Mouse (Mus musculus) small intestine, adult 2 months (tissue): ENCODE data around the gene Pla1a. TPM values are rescaled to one million over a fixed set of nuclear protein-coding genes. Genes with fewer than 3 reads are reported as not detected.

Experiments used
- H3K27ac ChIP-seq: fragments of 200-500 bp; 2 replicates; pipeline ENCODE4 v1.5.1; 2012; ENCODE audit warnings: low read depth, low read length, control low read depth, inconsistent platforms; ENCODE audit not compliant: insufficient read depth
- H3K27me3 ChIP-seq: fragments of 200-500 bp; 2 replicates; pipeline ENCODE4 v1.6.1; 2012; ENCODE audit warnings: mild to moderate bottlenecking, moderate library complexity, low read length, inconsistent platforms; ENCODE audit not compliant: control insufficient read depth, insufficient read depth
- H3K36me3 ChIP-seq: fragments of 200-500 bp; 2 replicates; pipeline ENCODE4 v1.6.1; 2012; ENCODE audit warnings: mild to moderate bottlenecking, low read length, control low read depth, inconsistent platforms; ENCODE audit not compliant: control insufficient read depth, insufficient read depth
- H3K4me1 ChIP-seq: fragments of 200-500 bp; 2 replicates; pipeline ENCODE4 v1.6.1; 2012; ENCODE audit warnings: low read length, inconsistent platforms, mixed read lengths; ENCODE audit not compliant: control insufficient read depth, insufficient read depth, insufficient read length
- H3K4me3 ChIP-seq: fragments of 200-500 bp; 2 replicates; pipeline ENCODE4 v1.5.1; 2012; ENCODE audit warnings: low read depth, mild to moderate bottlenecking, control low read depth, inconsistent platforms, low read length, moderate library complexity
- CTCF ChIP-seq: fragments of 200-500 bp; IDR thresholded peaks from 2 replicates; pipeline ENCODE4 v1.5.1; 2012; ENCODE audit warnings: low read depth, mild to moderate bottlenecking, control low read depth, inconsistent platforms, low read length, moderate library complexity, mixed read lengths; ENCODE audit not compliant: insufficient replicate concordance, insufficient read length; ENCODE audit errors: extremely low read depth
- POLR2A ChIP-seq: fragments of 200-500 bp; IDR thresholded peaks from 2 replicates; pipeline ENCODE4 v1.6.1; 2012; ENCODE audit warnings: low read depth, mild to moderate bottlenecking, control low read depth, inconsistent platforms, low read length, moderate library complexity
- WGBS: fragments of 180-500 bp; shearing (Covaris S2); methylation state at CpG from one replicate; pipeline ENCODE4 v1.1.7; 2018; 5-methylcytosine and 5-hydroxymethylcytosine counted together
- polyA plus RNA-seq: library from polyadenylated mRNA; depleted of rRNA; stranded (reverse); fragments of >200 nt; gene quantifications from 2 replicates; pipeline ENCODE4 v1.2.3, GENCODE M21; 2012

The Pla1a gene
- polyA plus RNA-seq, 1 experiment: 0.86 TPM

DNA sequence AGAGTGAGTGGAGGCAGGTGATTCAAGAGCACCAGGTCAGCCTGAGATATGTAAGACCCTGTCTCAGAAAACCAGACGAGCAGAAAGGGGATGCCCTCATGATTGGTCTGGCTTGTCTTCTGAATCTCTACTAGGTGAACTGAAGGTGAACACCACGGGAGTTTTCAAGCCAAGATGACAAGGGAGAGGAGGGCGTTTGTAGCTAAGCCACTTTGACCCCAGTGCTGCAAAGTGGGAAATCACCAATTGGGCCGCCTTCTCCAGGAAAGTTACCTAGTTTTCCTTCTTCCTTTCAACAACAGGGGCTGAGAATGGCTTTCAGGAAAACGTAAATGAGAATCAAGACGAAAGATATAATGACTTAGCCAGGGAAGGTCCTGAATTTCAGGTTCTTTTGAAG is 44.2 kb downstream of the Pla1a start:
- WGBS: 79% methylated on average over 6 of the region's 6 CpGs
- TF ChIP-seq CTCF (no peak), POLR2A (no peak)
- Histone ChIP-seq H3K4me3 (no peak overlapping the region), H3K27me3 (no peaks in the 10 kb centered on the region), H3K4me1 (no peaks in the 10 kb centered on the region), H3K36me3 (no peaks in the 10 kb centered on the region), H3K27ac (no peak overlapping the region)

- no peak overlapping the region for H3K4me3 ChIP-seq
- no peaks in the 10 kb centered on the region for H3K36me3 ChIP-seq
- 88% methylated on average over 6 of the region's 6 CpGs for WGBS
- TF ChIP-seq POLR2A (no peak), CTCF (no peak)
- no peaks in the 10 kb centered on the region for H3K4me1 ChIP-seq
- no peaks in the 10 kb centered on the region for H3K27me3 ChIP-seq
- H3K27ac ChIP-seq: no peak overlapping the region
These were observed 45.6 kb downstream of the Pla1a start for GRCm38 (mm10) chr16:38387389-38387788.

DNA sequence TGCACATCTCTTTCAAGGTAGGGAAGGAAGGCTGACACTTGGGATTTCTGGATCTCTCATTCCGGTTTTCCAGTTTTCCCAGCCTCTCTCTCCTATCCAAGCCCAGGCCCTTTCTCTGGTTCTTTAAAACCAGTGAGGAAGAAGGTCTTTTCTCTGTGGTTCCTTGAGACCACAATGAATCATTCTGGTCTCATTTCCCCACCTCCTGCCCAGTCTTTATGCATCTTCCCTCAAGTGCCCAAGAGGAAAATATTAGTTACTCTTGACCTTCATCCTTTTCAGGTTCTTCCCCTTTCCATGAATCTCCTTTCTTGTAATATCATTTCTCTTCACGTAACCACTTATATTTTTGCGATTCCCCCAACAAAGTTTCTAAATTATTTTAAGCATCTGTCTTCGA is 47.2 kb downstream of the Pla1a start:
- 89% methylated on average over 4 of the region's 4 CpGs for WGBS
- Histone ChIP-seq H3K4me1 (no peaks in the 10 kb centered on the region), H3K27ac (no peak overlapping the region), H3K36me3 (no peaks in the 10 kb centered on the region), H3K4me3 (no peak overlapping the region), H3K27me3 (no peaks in the 10 kb centered on the region)
- no peak for TF ChIP-seq POLR2A
- no peak for TF ChIP-seq CTCF

- WGBS: 87% methylated on average over 6 of the region's 6 CpGs
These were observed 47.7 kb downstream of the Pla1a start for GRCm38 (mm10) chr16:38385184-38385634.

GRCm38 (mm10) chr16:38383683-38384082 is 49.3 kb downstream of the Pla1a start:
- Histone ChIP-seq H3K27ac (no peak overlapping the region), H3K27me3 (no peaks in the 10 kb centered on the region), H3K4me1 (peaks cover 3% of the 10 kb centered on the region; the same call in 1 of the 2 replicates), H3K36me3 (no peaks in the 10 kb centered on the region), H3K4me3 (no peak overlapping the region)
- 85% methylated on average over 2 of the region's 2 CpGs for WGBS
- TF ChIP-seq POLR2A: no peak
- no peak for TF ChIP-seq CTCF

More at GRCm38 (mm10) chr16:38385184-38385634, 47.7 kb downstream of the Pla1a start:
- Histone ChIP-seq H3K4me3 (no peak overlapping the region), H3K27ac (no peak overlapping the region), H3K36me3 (no peaks in the 10 kb centered on the region), H3K4me1 (no peaks in the 10 kb centered on the region), H3K27me3 (no peaks in the 10 kb centered on the region)
- TF ChIP-seq CTCF: no peak
- TF ChIP-seq POLR2A: no peak

DNA sequence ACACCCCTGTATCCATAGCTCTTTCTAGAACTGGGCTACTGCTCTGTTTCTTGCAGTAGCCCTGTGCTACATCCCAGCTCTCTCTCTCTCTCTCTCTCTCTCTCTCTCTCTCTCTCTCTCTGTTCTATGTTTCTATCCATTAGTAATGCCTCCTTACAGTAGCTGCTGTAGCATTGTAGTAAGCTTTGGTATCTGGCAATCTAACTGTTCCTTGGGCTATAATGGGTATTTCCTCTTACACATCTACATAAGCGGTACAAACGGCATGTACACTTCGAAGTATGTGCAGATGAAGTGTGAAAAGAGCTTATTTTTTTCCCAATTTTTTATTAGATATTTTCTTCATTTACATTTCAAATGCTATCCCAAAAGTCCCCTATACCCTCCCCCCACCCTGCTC is 53.0 kb downstream of the Pla1a start:
- Histone ChIP-seq H3K36me3 (no peaks in the 10 kb centered on the region), H3K27me3 (no peaks in the 10 kb centered on the region), H3K4me1 (peaks cover 8% of the 10 kb centered on the region; the same call in 1 of the 2 replicates), H3K27ac (no peak overlapping the region), H3K4me3 (no peak overlapping the region)
- no peak for TF ChIP-seq CTCF
- TF ChIP-seq POLR2A: no peak
- WGBS: 90% methylated on average over 3 of the region's 3 CpGs

- Histone ChIP-seq H3K4me1 (peaks cover 8% of the 10 kb centered on the region; the same call in 1 of the 2 replicates), H3K4me3 (no peak overlapping the region), H3K36me3 (no peaks in the 10 kb centered on the region), H3K27ac (no peak overlapping the region), H3K27me3 (no peaks in the 10 kb centered on the region)
- no peak for TF ChIP-seq POLR2A
- no peak for TF ChIP-seq CTCF
- 26% methylated on average over 3 of the region's 3 CpGs for WGBS
These were observed 53.5 kb downstream of the Pla1a start for GRCm38 (mm10) chr16:38379493-38379892.
